ENCODE assay signal across 7 mouse cellular contexts in genomic region chr2:73312152-73313116, GRCm38 (mm10). TPM values are rescaled to one million over a fixed set of nuclear protein-coding genes. Genes with fewer than 3 reads are reported as not detected.
DNase-seq lines count a peak whose midpoint lies in the region; ATAC-seq lines count a peak whose summit lies in the region.

Gene Scrn3 (plus strand): TSS chr2:73312601.
Gene Cir1 (minus strand): TSS chr2:73312701.

- H3K36me3 ChIP-seq in intestine, embryonic 16.5 days (ENCODE audit: control insufficient read depth, insufficient read depth, low read length): peaks cover 5% of the 10 kb centered on the region
- no peaks in the 10 kb centered on the region for H3K36me3 ChIP-seq in midbrain, embryonic 11.5 days (ENCODE audit: control insufficient read depth, insufficient read depth, low read length)

- peaks cover 8% of the 10 kb centered on the region for H3K4me1 ChIP-seq in intestine, embryonic 16.5 days (ENCODE audit: control insufficient read depth, insufficient read depth, low read length)
- H3K4me1 ChIP-seq in midbrain, embryonic 11.5 days (ENCODE audit: control insufficient read depth, insufficient read depth, low read length): peaks cover 6% of the 10 kb centered on the region

- peak within 1 kb of the TSS; percentile 92 for H3K4me3 ChIP-seq in intestine, embryonic 16.5 days (ENCODE audit: low read length)
- H3K4me3 ChIP-seq in midbrain, embryonic 11.5 days (ENCODE audit: low read depth, low read length): peak within 1 kb of the TSS; percentile 82

- peak; percentile 98 for ATAC-seq in intestine, embryonic 16.5 days
- peak; percentile 97 for ATAC-seq in midbrain, embryonic 11.5 days (ENCODE audit: low FRiP score)

- intact Hi-C loops in left cerebral cortex, postnatal 36 days (cut with DNase I): loop anchor here (5.0 kb wide), 1 partner anchor 90 kb away; no protein-coding TSS in a partner anchor

- WGBS in intestine, embryonic 16.5 days: under 1% methylated on average over 64 of the region's 64 CpGs
- under 1% methylated on average over 64 of the region's 64 CpGs for whole genome bisulfite sequencing in midbrain, embryonic 11.5 days

- peak within 1 kb of the TSS; percentile 89 for H3K9ac ChIP-seq in intestine, embryonic 16.5 days (ENCODE audit: low read depth, low read length)
- peak within 1 kb of the TSS; percentile 65 for H3K9ac ChIP-seq in midbrain, embryonic 11.5 days (ENCODE audit: low read length)

- DNase-seq in adrenal gland, adult 8-10 months: peak; percentile 93
- DNase-seq in embryo, embryonic 9.5 days (ENCODE audit: extremely low spot score): peak; percentile 93
- DNase-seq in gastrocnemius, postnatal 4 days (ENCODE audit: low spot score in 2 of 2): peak; percentile 88 to 96
- DNase-seq in left cerebral cortex, postnatal 36 days (ENCODE audit: low spot score in 2 of 2): peak; percentile 92 to 94
- peak; percentile 99 for DNase-seq in midbrain, embryonic 11.5 days (ENCODE audit: low spot score, missing footprints)
- peak; percentile 98 for DNase-seq in skeletal muscle tissue, adult 2 months (ENCODE audit: low read depth, low spot score)

- H3K4me2 ChIP-seq in intestine, embryonic 16.5 days (ENCODE audit: low read depth, low read length): peak within 1 kb of the TSS; percentile 90
- H3K4me2 ChIP-seq in midbrain, embryonic 11.5 days: peak within 1 kb of the TSS; percentile 83

- H3K27ac ChIP-seq in intestine, embryonic 16.5 days (ENCODE audit: low read length): peak within 1 kb of the TSS; percentile 80
- no peak within 1 kb of the TSS for H3K27ac ChIP-seq in midbrain, embryonic 11.5 days (ENCODE audit: low read depth, low read length)

- no peaks in the 10 kb centered on the region for H3K27me3 ChIP-seq in intestine, embryonic 16.5 days (replicated peaks; ENCODE audit: control insufficient read depth, insufficient read depth, low read length)
- no peaks in the 10 kb centered on the region for H3K27me3 ChIP-seq in midbrain, embryonic 11.5 days (ENCODE audit: control insufficient read depth, insufficient read depth, low read length)

- no peaks in the 10 kb centered on the region for H3K9me3 ChIP-seq in intestine, embryonic 16.5 days (ENCODE audit: control insufficient read depth, low read length)
- no peaks in the 10 kb centered on the region for H3K9me3 ChIP-seq in midbrain, embryonic 11.5 days (ENCODE audit: control insufficient read depth, low read length)

RNA-seq across cellular contexts. Expression of gene Scrn3, which starts in this region (rescaled TPM):
- total RNA-seq in adrenal gland, adult 8-10 months (2022): 10 to 100 TPM; 23.9 to 33.8 (median 30.1) TPM
- 10 to 100 TPM; 14.9 to 15.4 TPM for total RNA-seq in gastrocnemius, postnatal 4 days (2021)
- 16.6 and 16.9 TPM in 2 replicates for polyA plus RNA-seq in intestine, embryonic 16.5 days (2015; fragmentation: Nextera tagmentation; extraction: Ambion mirVana)
- total RNA-seq in left cerebral cortex, postnatal 36 days (2021): 10 to 100 TPM; 16.3 to 18.4 TPM
- polyA plus RNA-seq in midbrain, embryonic 11.5 days (2014; fragmentation: Nextera tagmentation; extraction: Ambion mirVana): 10.7 and 11.7 TPM in 2 replicates

RNA-seq across cellular contexts. Expression of gene Cir1, which starts in this region (rescaled TPM):
- 10 to 100 TPM; 18.0 to 24.0 (median 20.5) TPM for total RNA-seq in adrenal gland, adult 8-10 months (2022)
- 10 to 100 TPM; 16.3 to 16.9 TPM for total RNA-seq in gastrocnemius, postnatal 4 days (2021)
- 14.7 and 14.9 TPM in 2 replicates for polyA plus RNA-seq in intestine, embryonic 16.5 days (2015; fragmentation: Nextera tagmentation; extraction: Ambion mirVana)
- 10 to 100 TPM; 24.3 to 28.3 TPM for total RNA-seq in left cerebral cortex, postnatal 36 days (2021)
- 21.4 and 25.5 TPM in 2 replicates for polyA plus RNA-seq in midbrain, embryonic 11.5 days (2014; fragmentation: Nextera tagmentation; extraction: Ambion mirVana)
